Mouse (Mus musculus) testis, adult 2 months (tissue): ENCODE measurements around the gene Armc12.

Experiments used
- CTCF ChIP-seq: fragments of 200-500 bp; IDR thresholded peaks from 2 replicates; pipeline ENCODE4 v1.5.1; 2012; ENCODE audit warnings: low read depth, mild to moderate bottlenecking, inconsistent platforms, low read length, moderate library complexity; ENCODE audit not compliant: control insufficient read depth, insufficient read depth, insufficient replicate concordance
- POLR2A ChIP-seq: fragments of 200-500 bp; IDR thresholded peaks from 2 replicates; pipeline ENCODE4 v1.6.1; 2012; ENCODE audit warnings: low read depth, mild to moderate bottlenecking, inconsistent platforms, low read length, moderate library complexity; ENCODE audit not compliant: control insufficient read depth

GRCm38 (mm10) chr17:28521920-28522319, 8.7 kb upstream of the Armc12 start:
- TF ChIP-seq CTCF (no peak), POLR2A (no peak)
